ENCODE assay signal across 25 mouse cellular contexts in the genomic region with DNA sequence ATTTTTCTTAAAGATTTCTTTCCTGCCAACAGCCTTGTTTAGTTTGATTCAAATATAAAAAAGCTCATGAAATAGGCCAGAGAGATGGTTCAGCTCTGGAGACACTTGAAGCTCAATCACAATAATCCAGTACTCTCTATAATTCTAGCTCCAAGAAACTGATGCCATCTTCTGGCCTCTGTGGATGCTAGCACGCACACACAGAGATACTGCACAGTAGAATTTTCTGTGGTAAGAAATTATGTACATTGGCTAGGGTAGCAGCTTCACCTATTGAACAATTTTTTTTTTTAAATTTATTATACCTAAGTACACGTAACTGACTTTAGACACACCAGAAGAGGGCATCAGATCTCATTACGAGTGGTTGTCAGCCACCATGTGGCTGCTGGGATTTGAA. TPM values are rescaled to one million over a fixed set of nuclear protein-coding genes. Genes with fewer than 3 reads are reported as not detected.
DNase-seq lines count a peak whose midpoint lies in the region; ATAC-seq and TF ChIP-seq lines count a peak whose summit lies in the region.
"Had no signal": no experiment of that assay in that cellular context is flagged by ENCODE, and none has a peak within 500 bp of the region (broad histone marks: within the 10 kb centered on the region; RNA-seq: fewer than 3 reads in every experiment).

No protein-coding gene starts in this region.

- ATAC-seq in forebrain, postnatal 0 days: no peak
- no peak for ATAC-seq in forebrain, embryonic 14.5 days
- no peak for ATAC-seq in liver, embryonic 14.5 days (ENCODE audit: insufficient read depth)
- ATAC-seq in liver, embryonic 11.5 days (replicated peaks; ENCODE audit: low FRiP score): no peak; the same call in 1 of the 2 replicates
- ATAC-seq in Patski: no peak
- ATAC-seq: activated CD4-positive, CD25-positive, alpha-beta regulatory T cell, adult 4 months; CD4-positive, CD25-positive, alpha-beta regulatory T cell, adult 4 months; forebrain, embryonic 13.5 days; forebrain, embryonic 16.5 days had no signal

- no peak overlapping the region for H3K27ac ChIP-seq in forebrain, postnatal 0 days (ENCODE audit: low read depth, low read length)
- no peak overlapping the region for H3K27ac ChIP-seq in forebrain, embryonic 14.5 days (ENCODE audit: low read depth, low read length)
- no peak overlapping the region for H3K27ac ChIP-seq in liver, embryonic 14.5 days
- no peak overlapping the region for H3K27ac ChIP-seq in liver, embryonic 11.5 days (ENCODE audit: low read depth, low read length)
- no peak overlapping the region for H3K27ac ChIP-seq in CH12.LX (ENCODE audit: insufficient read depth, low read depth)
- H3K27ac ChIP-seq: embryonic facial prominence, embryonic 10.5 days; embryonic facial prominence, embryonic 12.5 days; forebrain, embryonic 13.5 days had no signal

- in situ Hi-C loops in CH12.LX (cut with MboI; ENCODE audit: low pct_ligation_motif_present, low pct_unique_long_range_greater_than_20kb, low sequenced_read_pairs): no loop called here
- in situ Hi-C loops in Patski (cut with MboI; ENCODE audit: low pct_unique_long_range_greater_than_20kb): no loop called here

- H3K79me2 ChIP-seq in CH12.LX (replicated peaks; ENCODE audit: control insufficient read depth, extremely low read depth, insufficient read depth, poor library complexity, severe bottlenecking): peaks cover 8% of the 10 kb centered on the region

- no peak overlapping the region for H3K4me3 ChIP-seq in forebrain, postnatal 0 days (ENCODE audit: low read depth, low read length)
- no peak overlapping the region for H3K4me3 ChIP-seq in forebrain, embryonic 14.5 days (ENCODE audit: low read depth, low read length)
- no peak overlapping the region for H3K4me3 ChIP-seq in liver, embryonic 14.5 days (ENCODE audit: insufficient read depth in 1 of 2, low read depth in 2 of 2, low read length in 2 of 2)
- H3K4me3 ChIP-seq in liver, embryonic 11.5 days (ENCODE audit: low read depth, low read length): no peak overlapping the region
- no peak overlapping the region for H3K4me3 ChIP-seq in CH12.LX (replicated peaks in 1 of 3; ENCODE audit: low read depth in 2 of 3, low read length in 2 of 3, poor library complexity in 1 of 3)
- H3K4me3 ChIP-seq: embryonic facial prominence, embryonic 10.5 days; embryonic facial prominence, embryonic 12.5 days; forebrain, embryonic 13.5 days had no signal

- no peak for TF ChIP-seq RAD21 in CH12.LX (IDR thresholded peaks at IDR 0.05; ENCODE audit: low read depth, low read length)

- no peak for TF ChIP-seq EP300 in liver, embryonic 14.5 days (IDR thresholded peaks at IDR 0.05; ENCODE audit: low read depth)
- no peak for TF ChIP-seq EP300 in CH12.LX (IDR thresholded peaks at IDR 0.05; ENCODE audit: low read length)

- CTCF ChIA-PET in Patski (lab: Charles Lee): interaction anchor here (0.9 to 2.1 kb wide), 3 partner anchors 9 to 31 kb away, joined by 3 to 8 read pairs (median 5); a partner anchor contains a TSS

- no peak overlapping the region for H3K4me2 ChIP-seq in forebrain, postnatal 0 days (ENCODE audit: low read depth)
- no peak overlapping the region for H3K4me2 ChIP-seq in forebrain, embryonic 14.5 days (ENCODE audit: low read length)
- no peak overlapping the region for H3K4me2 ChIP-seq in liver, embryonic 14.5 days (ENCODE audit: low read depth)
- H3K4me2 ChIP-seq in liver, embryonic 11.5 days: no peak overlapping the region
- H3K4me2 ChIP-seq in CH12.LX (ENCODE audit: insufficient read depth, low read depth, poor library complexity, severe bottlenecking): no peak overlapping the region
- H3K4me2 ChIP-seq: embryonic facial prominence, embryonic 12.5 days; forebrain, embryonic 13.5 days had no signal

- 0 out of 2 replicates have a peak, but pooled peaks have one; percentile 5 for TF ChIP-seq CTCF in forebrain, postnatal 0 days (IDR thresholded peaks at IDR 0.05; ENCODE audit: low read depth)
- peak; percentile 6; the same call in 1 of the 2 replicates for TF ChIP-seq CTCF in liver, embryonic 14.5 days (IDR thresholded peaks at IDR 0.05; ENCODE audit: low read depth)
- TF ChIP-seq CTCF in CH12.LX (conservative IDR thresholded peaks at IDR 0.05 in 1 of 2, IDR thresholded peaks at IDR 0.05 in 1 of 2; ENCODE audit: low read depth in 2 of 2, low read length in 2 of 2) (no peak), Patski (IDR thresholded peaks at IDR 0.05) (peak; percentile 37)

- H3K27me3 ChIP-seq in forebrain, postnatal 0 days (ENCODE audit: insufficient read depth, low read length): no peaks in the 10 kb centered on the region
- no peaks in the 10 kb centered on the region for H3K27me3 ChIP-seq in forebrain, embryonic 14.5 days (replicated peaks; ENCODE audit: control insufficient read depth, insufficient read depth, low read length)
- no peaks in the 10 kb centered on the region for H3K27me3 ChIP-seq in liver, embryonic 14.5 days (ENCODE audit: control insufficient read depth, insufficient read depth, low read length)
- H3K27me3 ChIP-seq in liver, embryonic 11.5 days (replicated peaks; ENCODE audit: control insufficient read depth, insufficient read depth, low read length): no peaks in the 10 kb centered on the region
- no peaks in the 10 kb centered on the region for H3K27me3 ChIP-seq in CH12.LX (replicated peaks)
- H3K27me3 ChIP-seq in Patski: no peaks in the 10 kb centered on the region
- H3K27me3 ChIP-seq: embryonic facial prominence, embryonic 12.5 days; forebrain, embryonic 13.5 days had no signal

- dilution Hi-C loops in CH12.LX (cut with MboI; ENCODE audit: extremely low pct_ligation_motif_present, extremely low pct_unique_long_range_greater_than_20kb, low sequenced_read_pairs): no loop called here

- no peaks in the 10 kb centered on the region for H3K9me3 ChIP-seq in forebrain, postnatal 0 days (ENCODE audit: low read length)
- no peaks in the 10 kb centered on the region for H3K9me3 ChIP-seq in forebrain, embryonic 14.5 days (replicated peaks; ENCODE audit: control insufficient read depth, low read length)
- no peaks in the 10 kb centered on the region for H3K9me3 ChIP-seq in liver, embryonic 14.5 days (ENCODE audit: control insufficient read depth, low read length)
- H3K9me3 ChIP-seq in liver, embryonic 11.5 days (ENCODE audit: control insufficient read depth, low read length): no peaks in the 10 kb centered on the region
- H3K9me3 ChIP-seq in CH12.LX (replicated peaks; ENCODE audit: low read length): no peaks in the 10 kb centered on the region
- H3K9me3 ChIP-seq: embryonic facial prominence, embryonic 10.5 days; embryonic facial prominence, embryonic 12.5 days; forebrain, embryonic 13.5 days had no signal

- peaks cover 70% of the 10 kb centered on the region for H3K36me3 ChIP-seq in forebrain, postnatal 0 days (ENCODE audit: insufficient read depth)
- H3K36me3 ChIP-seq in forebrain, embryonic 14.5 days (ENCODE audit: control insufficient read depth, insufficient read depth, low read length): peaks cover 91% of the 10 kb centered on the region
- peaks cover 70% of the 10 kb centered on the region for H3K36me3 ChIP-seq in liver, embryonic 14.5 days (replicated peaks; ENCODE audit: control insufficient read depth, insufficient read depth, low read depth)
- H3K36me3 ChIP-seq in liver, embryonic 11.5 days (ENCODE audit: control insufficient read depth, insufficient read depth, low read length): peaks cover 39% of the 10 kb centered on the region
- peaks cover 52 to 91% of the 10 kb centered on the region in 2 experiments for H3K36me3 ChIP-seq in CH12.LX (replicated peaks in 1 of 2; ENCODE audit: control insufficient read depth in 1 of 2, insufficient read depth in 1 of 2, low read length in 1 of 2)

- no peak for DNase-seq in forebrain, postnatal 0 days
- DNase-seq in forebrain, embryonic 14.5 days (ENCODE audit: low spot score): no peak
- no peak for DNase-seq in liver, embryonic 14.5 days (ENCODE audit: low read depth in 3 of 3, low spot score in 3 of 3)
- no peak for DNase-seq in liver, embryonic 11.5 days (ENCODE audit: low spot score)
- no peak for DNase-seq in CH12.LX (ENCODE audit: extremely low read depth)
- no peak for DNase-seq in Patski (ENCODE audit: low read depth, low spot score)
- no peak for DNase-seq in urinary bladder, postnatal 14 days (ENCODE audit: low spot score)
- no peak for DNase-seq in right cerebral cortex, postnatal 4 days
- DNase-seq: adrenal gland, adult 8-10 months; adrenal gland, postnatal 14 days; adrenal gland, postnatal 36 days; B cell, adult 2 months; cerebellum, adult 11-12 months; cerebellum, adult 2 months; cerebellum, adult 9-10 months; cerebellum, postnatal 10 days; cerebellum, postnatal 25 days had no signal

- TF ChIP-seq POLR2A in CH12.LX (IDR thresholded peaks at IDR 0.05; ENCODE audit: low read depth, low read length): 0 out of 2 replicates have a peak, but pooled peaks have one; percentile 14

- WGBS in forebrain, postnatal 0 days: 94% methylated on average over 3 of the region's 3 CpGs
- WGBS in forebrain, embryonic 14.5 days: 90% methylated on average over 3 of the region's 3 CpGs
- 88% methylated on average over 3 of the region's 3 CpGs for WGBS in liver, embryonic 14.5 days (ENCODE audit: insufficient replicate concordance)
- 90% methylated on average over 3 of the region's 3 CpGs for WGBS in liver, embryonic 11.5 days

- no peaks in the 10 kb centered on the region for H3K4me1 ChIP-seq in forebrain, postnatal 0 days (ENCODE audit: insufficient read depth)
- no peaks in the 10 kb centered on the region for H3K4me1 ChIP-seq in forebrain, embryonic 14.5 days (ENCODE audit: control insufficient read depth, insufficient read depth, low read length)
- H3K4me1 ChIP-seq in liver, embryonic 14.5 days (replicated peaks; ENCODE audit: control insufficient read depth in 2 of 2, insufficient read depth in 2 of 2, low read length in 1 of 2): peaks cover 5 to 9% of the 10 kb centered on the region in 2 experiments
- no peaks in the 10 kb centered on the region for H3K4me1 ChIP-seq in liver, embryonic 11.5 days (replicated peaks; ENCODE audit: control insufficient read depth, insufficient read depth, low read length)
- peaks cover 0 to 10% of the 10 kb centered on the region in 2 experiments; a peak in 2 of 4 replicates for H3K4me1 ChIP-seq in CH12.LX (ENCODE audit: control insufficient read depth in 1 of 2, insufficient read depth in 2 of 2)
- H3K4me1 ChIP-seq: embryonic facial prominence, embryonic 10.5 days; embryonic facial prominence, embryonic 12.5 days had no signal

- no peak overlapping the region for H3K9ac ChIP-seq in forebrain, postnatal 0 days
- H3K9ac ChIP-seq in forebrain, embryonic 14.5 days (ENCODE audit: low read length): no peak overlapping the region
- no peak overlapping the region for H3K9ac ChIP-seq in liver, embryonic 14.5 days (replicated peaks)
- H3K9ac ChIP-seq in liver, embryonic 11.5 days (ENCODE audit: low read depth, low read length): no peak overlapping the region
- no peak overlapping the region for H3K9ac ChIP-seq in CH12.LX (ENCODE audit: insufficient read depth, low read depth)
- H3K9ac ChIP-seq: embryonic facial prominence, embryonic 12.5 days; forebrain, embryonic 13.5 days had no signal

- POLR2A ChIA-PET in Patski (lab: Charles Lee): interaction anchor here (1.6 kb wide), 1 partner anchor 10 kb away, joined by 5 read pairs; no protein-coding TSS in a partner anchor

RNA-seq across cellular contexts. Expression of a gene that starts 8.3 kb away (rescaled TPM):
- total RNA-seq in forebrain, postnatal 0 days (2014; rRNA removed): 16.8 and 23.9 TPM in 2 replicates
- 20.5 and 20.7 TPM in 2 replicates for polyA plus RNA-seq in forebrain, postnatal 0 days (2015; fragmentation: Nextera tagmentation; extraction: Ambion mirVana)
- 116 and 143 TPM in 2 replicates for polyA plus RNA-seq in forebrain, embryonic 14.5 days (2014; fragmentation: Nextera tagmentation; extraction: Ambion mirVana)
- polyA plus RNA-seq in liver, embryonic 14.5 days (2012; rRNA removed): 107 and 155 TPM in 2 replicates
- 295 and 336 TPM in 2 replicates for polyA plus RNA-seq in liver, embryonic 14.5 days (2014; fragmentation: Nextera tagmentation; extraction: Ambion mirVana)
- polyA plus RNA-seq in liver, embryonic 11.5 days (2014; fragmentation: Nextera tagmentation; extraction: Ambion mirVana): 299 and 337 TPM in 2 replicates
- total RNA-seq in CH12.LX (2012; rRNA removed): 94.7 and 117 TPM in 2 replicates
- 240 and 277 TPM in 2 replicates for total RNA-seq in CH12.LX (2014; rRNA removed)
- 133 and 148 TPM in 2 replicates for polyA plus RNA-seq in CH12.LX (2012; ENCODE audit: insufficient read length, low read depth)
- 114 TPM for polyA plus RNA-seq in Patski (2021)

RNA-seq across cellular contexts. Expression of a gene that starts 11.3 kb away (rescaled TPM):
- total RNA-seq in forebrain, postnatal 0 days (2014; rRNA removed): 72.9 and 78.0 TPM in 2 replicates
- polyA plus RNA-seq in forebrain, postnatal 0 days (2015; fragmentation: Nextera tagmentation; extraction: Ambion mirVana): 76.9 and 81.4 TPM in 2 replicates
- polyA plus RNA-seq in forebrain, embryonic 14.5 days (2014; fragmentation: Nextera tagmentation; extraction: Ambion mirVana): 92.1 and 93.0 TPM in 2 replicates
- polyA plus RNA-seq in liver, embryonic 14.5 days (2012; rRNA removed): 12.6 and 25.1 TPM in 2 replicates
- 36.6 and 37.6 TPM in 2 replicates for polyA plus RNA-seq in liver, embryonic 14.5 days (2014; fragmentation: Nextera tagmentation; extraction: Ambion mirVana)
- polyA plus RNA-seq in liver, embryonic 11.5 days (2014; fragmentation: Nextera tagmentation; extraction: Ambion mirVana): 76.0 and 82.7 TPM in 2 replicates
- total RNA-seq in CH12.LX (2012; rRNA removed) (60.6 and 77.4 TPM in 2 replicates), CH12.LX (2014; rRNA removed) (128 and 151 TPM in 2 replicates)
- polyA plus RNA-seq in CH12.LX (2012; ENCODE audit: insufficient read length, low read depth) (144 and 149 TPM in 2 replicates), Patski (2021) (64.6 TPM)

RNA-seq across cellular contexts. Expression of a gene that starts 42.1 kb away (rescaled TPM):
- total RNA-seq in forebrain, postnatal 0 days (2014; rRNA removed): 0.69 and 1.3 TPM in 2 replicates
- polyA plus RNA-seq in forebrain, postnatal 0 days (2015; fragmentation: Nextera tagmentation; extraction: Ambion mirVana): 0.45 and 0.68 TPM in 2 replicates
- polyA plus RNA-seq in forebrain, embryonic 14.5 days (2014; fragmentation: Nextera tagmentation; extraction: Ambion mirVana): 0.10 and 0.37 TPM in 2 replicates
- 0.01 TPM in 1 of 2 replicates, not detected in the other for polyA plus RNA-seq in liver, embryonic 14.5 days (2012; rRNA removed)
- polyA plus RNA-seq in liver, embryonic 14.5 days (2014; fragmentation: Nextera tagmentation; extraction: Ambion mirVana): not detected in 2 replicates
- polyA plus RNA-seq in liver, embryonic 11.5 days (2014; fragmentation: Nextera tagmentation; extraction: Ambion mirVana): not detected in 2 replicates
- total RNA-seq in CH12.LX (2012; rRNA removed) (not detected in 2 replicates), CH12.LX (2014; rRNA removed) (not detected in 2 replicates)
- polyA plus RNA-seq in CH12.LX (2012; ENCODE audit: insufficient read length, low read depth) (not detected in 2 replicates), Patski (2021) (not detected)
- total RNA-seq: adrenal gland, adult 18-20 months; adrenal gland, adult 8-10 months; adrenal gland, postnatal 14 days; adrenal gland, postnatal 36 days; ES-E14 had no signal
- polyA plus RNA-seq: activated CD4-positive, CD25-positive, alpha-beta regulatory T cell, adult 4 months; CD4-positive, CD25-positive, alpha-beta regulatory T cell, adult 4 months; embryonic facial prominence, embryonic 10.5 days had no signal

RNA-seq across cellular contexts. Expression of a gene that starts 49.6 kb away (rescaled TPM):
- total RNA-seq in forebrain, postnatal 0 days (2014; rRNA removed): 15.1 and 15.5 TPM in 2 replicates
- polyA plus RNA-seq in forebrain, postnatal 0 days (2015; fragmentation: Nextera tagmentation; extraction: Ambion mirVana): 13.4 and 14.9 TPM in 2 replicates
- polyA plus RNA-seq in forebrain, embryonic 14.5 days (2014; fragmentation: Nextera tagmentation; extraction: Ambion mirVana): 16.6 and 20.2 TPM in 2 replicates
- polyA plus RNA-seq in liver, embryonic 14.5 days (2012; rRNA removed): 3.9 and 5.5 TPM in 2 replicates
- polyA plus RNA-seq in liver, embryonic 14.5 days (2014; fragmentation: Nextera tagmentation; extraction: Ambion mirVana): 9.7 and 11.9 TPM in 2 replicates
- polyA plus RNA-seq in liver, embryonic 11.5 days (2014; fragmentation: Nextera tagmentation; extraction: Ambion mirVana): 9.9 and 11.7 TPM in 2 replicates
- 1.6 and 2.6 TPM in 2 replicates for total RNA-seq in CH12.LX (2012; rRNA removed)
- 3.3 and 3.7 TPM in 2 replicates for total RNA-seq in CH12.LX (2014; rRNA removed)
- polyA plus RNA-seq in CH12.LX (2012; ENCODE audit: insufficient read length, low read depth): 6.6 and 7.0 TPM in 2 replicates
- polyA plus RNA-seq in Patski (2021): 12.3 TPM

Comparison
In these comparisons a context has a peak if more than half of its experiments do, and no peak if none do; other contexts are left out.
1. CTCF ChIP-seq: peak in forebrain, postnatal 0 days (single experiment), liver, embryonic 14.5 days (single experiment) and Patski (single experiment); none in CH12.LX (0 of 2).